Mouse (Mus musculus) MEL-GATA-1-ER (cell line): Measurements from ENCODE around the gene Gcnt4.

ENCODE experiments used
- DNase-seq: peaks from one replicate; pipeline ENCODE4 v3.0.0-alpha.2; 2012; ENCODE audit warnings: low read depth; ENCODE audit errors: extremely low read depth

Gene Gcnt4

GRCm38 (mm10) chr13:96990561-96991265, 66.2 kb downstream of the Gcnt4 start:
- DNase-seq: no peak

- DNase-seq: no peak
These were observed 69.0 kb downstream of the Gcnt4 start for GRCm38 (mm10) chr13:96993291-96993989.

- DNase-seq: no peak
These were observed 70.8 kb downstream of the Gcnt4 start for GRCm38 (mm10) chr13:96995243-96995642.

GRCm38 (mm10) chr13:96997080-96997479, 72.6 kb downstream of the Gcnt4 start:
- no peak for DNase-seq
